ENCODE assay signal across 19 mouse cellular contexts in the genomic region with DNA sequence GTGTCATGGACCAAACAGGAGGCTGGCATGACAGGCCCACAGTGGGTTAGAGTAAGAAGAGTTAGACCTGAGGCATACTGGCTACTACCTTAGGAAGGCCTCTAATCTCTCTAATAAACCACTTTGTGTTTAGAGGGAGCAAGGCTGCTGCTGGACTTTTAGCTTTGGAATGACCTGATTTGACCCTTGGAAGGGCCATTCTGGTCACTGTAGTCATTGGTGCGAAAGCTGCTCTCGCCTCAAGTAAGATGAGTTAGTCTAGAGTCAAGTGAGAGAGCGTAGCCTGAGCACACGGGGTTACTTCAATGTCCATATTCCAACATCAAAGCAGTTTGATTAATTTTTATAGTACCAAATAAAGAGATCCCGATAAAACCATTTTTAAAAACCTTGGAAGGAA. TPM values are rescaled to one million over a fixed set of nuclear protein-coding genes. Genes with fewer than 3 reads are reported as not detected.
DNase-seq lines count a peak whose midpoint lies in the region; ATAC-seq and TF ChIP-seq lines count a peak whose summit lies in the region.
"Had no signal": no experiment of that assay in that cellular context is flagged by ENCODE, and none has a peak within 500 bp of the region (broad histone marks: within the 10 kb centered on the region; RNA-seq: fewer than 3 reads in every experiment).

No protein-coding gene starts in this region.

- H3K27ac ChIP-seq in intestine, embryonic 16.5 days (ENCODE audit: low read length): no peak overlapping the region
- H3K27ac ChIP-seq in intestine, embryonic 15.5 days: no peak overlapping the region
- H3K27ac ChIP-seq in liver, adult 2 months (replicated peaks; ENCODE audit: insufficient read depth, low read depth, low read length): peak overlapping the region; percentile 75
- H3K27ac ChIP-seq in intestine, postnatal 0 days (ENCODE audit: low read depth, low read length): peak overlapping the region; percentile 83; the same call in 1 of the 2 replicates
- H3K27ac ChIP-seq: embryonic facial prominence, embryonic 15.5 days; forebrain, embryonic 12.5 days; hindbrain, embryonic 15.5 days had no signal

- TF ChIP-seq POLR2A in liver, adult 2 months (IDR thresholded peaks at IDR 0.05; ENCODE audit: extremely low read depth, insufficient read depth, low read length): no peak

- H3K9me3 ChIP-seq in intestine, embryonic 16.5 days (ENCODE audit: control insufficient read depth, low read length): no peaks in the 10 kb centered on the region
- H3K9me3 ChIP-seq in intestine, embryonic 15.5 days: no peaks in the 10 kb centered on the region
- no peaks in the 10 kb centered on the region for H3K9me3 ChIP-seq in megakaryocyte, embryonic 14.5 days
- no peaks in the 10 kb centered on the region for H3K9me3 ChIP-seq in intestine, postnatal 0 days (ENCODE audit: control insufficient read depth)
- H3K9me3 ChIP-seq: embryonic facial prominence, embryonic 15.5 days; forebrain, embryonic 12.5 days; heart, embryonic 12.5 days; hindbrain, embryonic 15.5 days had no signal

- peaks cover 29% of the 10 kb centered on the region; the same call in 1 of the 2 replicates for H3K4me1 ChIP-seq in intestine, embryonic 16.5 days (ENCODE audit: control insufficient read depth, insufficient read depth, low read length)
- H3K4me1 ChIP-seq in intestine, embryonic 15.5 days (replicated peaks): peaks cover 22% of the 10 kb centered on the region; the same call in 1 of the 2 replicates
- H3K4me1 ChIP-seq in liver, adult 2 months (ENCODE audit: control insufficient read depth, insufficient read depth, low read length): peaks cover 26% of the 10 kb centered on the region
- peaks cover 84% of the 10 kb centered on the region for H3K4me1 ChIP-seq in megakaryocyte, embryonic 14.5 days
- peaks cover 11% of the 10 kb centered on the region; the same call in 1 of the 2 replicates for H3K4me1 ChIP-seq in intestine, postnatal 0 days (replicated peaks; ENCODE audit: control insufficient read depth, insufficient read depth, low read length)

- no peak for TF ChIP-seq CTCF in liver, adult 2 months (IDR thresholded peaks at IDR 0.05; ENCODE audit: low read depth, low read length)
- no peak for TF ChIP-seq CTCF in intestine, postnatal 0 days (IDR thresholded peaks at IDR 0.05; ENCODE audit: low read depth)

- WGBS in intestine, embryonic 16.5 days: 88% methylated on average over 5 of the region's 5 CpGs
- WGBS in intestine, embryonic 15.5 days: 86% methylated on average over 5 of the region's 5 CpGs
- 49% methylated on average over 5 of the region's 5 CpGs for WGBS in liver, adult 2 months
- WGBS in intestine, postnatal 0 days: 64% methylated on average over 5 of the region's 5 CpGs

- no peak overlapping the region for H3K4me3 ChIP-seq in intestine, embryonic 16.5 days (ENCODE audit: low read length)
- no peak overlapping the region for H3K4me3 ChIP-seq in intestine, embryonic 15.5 days (replicated peaks)
- H3K4me3 ChIP-seq in liver, adult 2 months (ENCODE audit: insufficient read depth, low read depth, low read length): no peak overlapping the region
- H3K4me3 ChIP-seq in megakaryocyte, embryonic 14.5 days (replicated peaks): peak overlapping the region; percentile 33
- no peak overlapping the region for H3K4me3 ChIP-seq in intestine, postnatal 0 days (ENCODE audit: low read depth, low read length)
- H3K4me3 ChIP-seq: embryonic facial prominence, embryonic 15.5 days; forebrain, embryonic 12.5 days; heart, embryonic 12.5 days; hindbrain, embryonic 15.5 days had no signal

- no peak overlapping the region for H3K9ac ChIP-seq in intestine, embryonic 16.5 days (ENCODE audit: low read depth, low read length)
- H3K9ac ChIP-seq in intestine, embryonic 15.5 days: no peak overlapping the region
- H3K9ac ChIP-seq in liver, adult 2 months (ENCODE audit: low read depth, low read length): no peak overlapping the region
- H3K9ac ChIP-seq in intestine, postnatal 0 days (ENCODE audit: low read depth, low read length): no peak overlapping the region
- H3K9ac ChIP-seq: embryonic facial prominence, embryonic 15.5 days; forebrain, embryonic 12.5 days; heart, embryonic 12.5 days; hindbrain, embryonic 15.5 days had no signal

- H3K79me2 ChIP-seq in liver, adult 2 months (ENCODE audit: control insufficient read depth, insufficient read depth, low read length): no peaks in the 10 kb centered on the region; the same call in 1 of the 2 replicates

- H3K4me2 ChIP-seq in intestine, embryonic 16.5 days (ENCODE audit: low read depth, low read length): peak overlapping the region; percentile 62; the same call in 1 of the 2 replicates
- no peak overlapping the region for H3K4me2 ChIP-seq in intestine, embryonic 15.5 days (replicated peaks)
- H3K4me2 ChIP-seq in intestine, postnatal 0 days (replicated peaks; ENCODE audit: low read depth): peak overlapping the region; percentile 66
- H3K4me2 ChIP-seq: embryonic facial prominence, embryonic 15.5 days; forebrain, embryonic 12.5 days; heart, embryonic 12.5 days had no signal

- no peak for ATAC-seq in intestine, embryonic 16.5 days
- ATAC-seq in intestine, embryonic 15.5 days: no peak
- no peak for ATAC-seq in megakaryocyte, adult 5-6 weeks (ENCODE audit: poor library complexity, severe bottlenecking)
- no peak; the same call in 1 of the 2 replicates for ATAC-seq in intestine, postnatal 0 days
- ATAC-seq: forebrain, embryonic 16.5 days had no signal

- no peaks in the 10 kb centered on the region for H3K27me3 ChIP-seq in intestine, embryonic 16.5 days (replicated peaks; ENCODE audit: control insufficient read depth, insufficient read depth, low read length)
- H3K27me3 ChIP-seq in intestine, embryonic 15.5 days (replicated peaks): no peaks in the 10 kb centered on the region
- no peaks in the 10 kb centered on the region for H3K27me3 ChIP-seq in liver, adult 2 months (ENCODE audit: control insufficient read depth, insufficient read depth, low read length)
- H3K27me3 ChIP-seq in megakaryocyte, embryonic 14.5 days (replicated peaks): no peaks in the 10 kb centered on the region
- H3K27me3 ChIP-seq in intestine, postnatal 0 days (replicated peaks; ENCODE audit: control insufficient read depth, insufficient read depth, low read length): no peaks in the 10 kb centered on the region
- H3K27me3 ChIP-seq: embryonic facial prominence, embryonic 15.5 days; forebrain, embryonic 12.5 days; heart, embryonic 12.5 days; hindbrain, embryonic 15.5 days had no signal

- DNase-seq in liver, adult 2 months (ENCODE audit: extremely low read depth, low read depth, low spot score): peak; percentile 72
- DNase-seq in liver: no peak
- no peak for DNase-seq in thymus, postnatal 10 days (ENCODE audit: low spot score in 2 of 2)
- DNase-seq: adrenal gland, adult 2 months; adrenal gland, postnatal 25 days; cerebellum, adult 2 months; cerebellum, postnatal 14 days; embryo, embryonic 11 days; gastrocnemius, postnatal 14 days had no signal

- H3K36me3 ChIP-seq in intestine, embryonic 16.5 days (ENCODE audit: control insufficient read depth, insufficient read depth, low read length): no peaks in the 10 kb centered on the region
- H3K36me3 ChIP-seq in intestine, embryonic 15.5 days: no peaks in the 10 kb centered on the region; the same call in 1 of the 2 replicates
- peaks cover 14% of the 10 kb centered on the region for H3K36me3 ChIP-seq in liver, adult 2 months (ENCODE audit: control insufficient read depth, insufficient read depth, low read length)
- H3K36me3 ChIP-seq in megakaryocyte, embryonic 14.5 days (replicated peaks; ENCODE audit: low read length): peaks cover 27% of the 10 kb centered on the region
- peaks cover 14% of the 10 kb centered on the region for H3K36me3 ChIP-seq in intestine, postnatal 0 days (ENCODE audit: control insufficient read depth, insufficient read depth)
- H3K36me3 ChIP-seq: forebrain, embryonic 12.5 days had no signal

RNA-seq across cellular contexts. Expression of a gene that starts 3.7 kb away (rescaled TPM):
- 210 and 253 TPM in 2 replicates for polyA plus RNA-seq in intestine, embryonic 16.5 days (2015; fragmentation: Nextera tagmentation; extraction: Ambion mirVana)
- polyA plus RNA-seq in intestine, embryonic 15.5 days (2015; fragmentation: Nextera tagmentation; extraction: Ambion mirVana): 158 and 160 TPM in 2 replicates
- total RNA-seq in liver, adult 2 months (2014; rRNA removed): 63.6 and 86.8 TPM in 2 replicates
- 41.4 and 59.6 TPM in 2 replicates for polyA plus RNA-seq in liver, adult 2 months (2012; rRNA removed)
- polyA plus RNA-seq in megakaryocyte, embryonic 14.5 days (2012; ENCODE audit: insufficient read depth, low replicate concordance): 6.3 TPM in 1 of 2 replicates, not detected in the other
- 272 and 276 TPM in 2 replicates for total RNA-seq in megakaryocyte, adult 5-6 weeks (2015)
- 147 and 155 TPM in 2 replicates for total RNA-seq in megakaryocyte, adult 5-6 weeks (2017)
- 609 and 611 TPM in 2 replicates for polyA plus RNA-seq in intestine, postnatal 0 days (2015; fragmentation: Nextera tagmentation; extraction: Ambion mirVana)

Comparison
In these comparisons a context has a peak if more than half of its experiments do, and no peak if none do; other contexts are left out.
1. H3K27ac ChIP-seq: peak in liver, adult 2 months (single experiment) and intestine, postnatal 0 days (single experiment); none in intestine, embryonic 16.5 days (single experiment) and intestine, embryonic 15.5 days (single experiment).